Mouse (Mus musculus) cerebellum, adult 18-20 months (tissue): ENCODE results near the gene Dtx1.

Experiments used
- DNase-seq, 2 experiments: peaks; one replicate each; pipeline ENCODE4 v3.0.0; 2021

Dtx1 gene

DNA sequence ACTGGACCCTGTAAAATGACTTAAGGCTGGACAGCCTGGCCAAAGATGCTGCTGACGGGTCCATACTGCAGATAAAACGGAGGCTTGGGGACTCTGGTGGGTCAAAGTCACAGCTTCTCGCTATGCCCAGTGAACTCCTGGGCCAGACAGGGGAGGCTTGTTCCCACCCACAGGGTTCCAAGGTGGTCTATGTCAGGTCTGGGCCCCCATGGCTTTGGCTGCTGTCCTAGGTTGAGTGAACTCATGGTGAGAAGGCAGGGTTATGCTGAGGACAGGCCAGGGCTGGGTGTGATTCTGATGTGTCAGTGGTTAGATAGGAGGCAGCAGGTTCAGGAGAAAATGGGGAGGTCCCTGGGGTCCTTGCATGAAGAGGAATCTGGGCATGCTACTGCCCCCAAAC is 8.1 kb downstream of the Dtx1 start:
- DNase-seq = no peak

DNA sequence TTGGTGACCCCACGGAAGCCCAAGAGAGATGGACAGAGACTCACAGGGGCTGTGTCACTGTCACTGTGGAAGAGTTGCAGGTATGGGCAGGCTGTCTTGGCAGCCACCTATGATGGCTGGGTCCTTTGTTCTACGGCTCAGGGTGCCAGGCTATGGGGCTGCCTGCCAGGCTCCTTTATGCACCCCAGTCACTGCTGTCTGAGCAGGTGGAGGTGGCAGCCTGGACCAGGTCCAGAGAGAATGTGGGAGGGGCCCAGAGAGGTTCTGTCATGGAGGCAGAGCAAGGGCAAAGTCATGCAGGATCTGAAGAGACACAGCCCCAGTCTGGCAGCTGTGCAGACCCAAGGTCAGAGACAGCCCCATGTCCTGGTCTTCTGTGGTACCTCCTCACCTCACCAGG is 8.8 kb downstream of the Dtx1 start:
- peak; percentile 86 to 92 for DNase-seq

DNA sequence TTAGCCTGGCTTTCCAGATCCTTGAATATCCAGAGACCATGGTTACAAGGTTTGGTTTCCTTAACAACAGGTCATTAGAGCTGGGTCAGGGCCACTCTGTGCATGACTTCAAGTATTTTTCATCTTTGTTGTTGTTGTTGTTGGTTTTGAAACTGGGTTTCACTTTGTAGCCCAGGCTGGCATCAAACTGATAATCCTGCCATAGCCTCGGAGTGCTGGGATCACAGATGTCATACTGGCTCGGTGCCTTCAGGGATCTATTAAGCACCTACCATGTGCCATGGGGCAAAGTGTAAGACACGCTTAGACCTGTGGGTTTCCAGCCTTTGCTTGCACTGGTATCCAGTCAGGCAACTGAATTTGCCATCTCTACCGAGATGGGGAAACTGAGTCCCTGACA is 9.3 kb downstream of the Dtx1 start:
- peak; percentile 74 to 79 for DNase-seq

DNA sequence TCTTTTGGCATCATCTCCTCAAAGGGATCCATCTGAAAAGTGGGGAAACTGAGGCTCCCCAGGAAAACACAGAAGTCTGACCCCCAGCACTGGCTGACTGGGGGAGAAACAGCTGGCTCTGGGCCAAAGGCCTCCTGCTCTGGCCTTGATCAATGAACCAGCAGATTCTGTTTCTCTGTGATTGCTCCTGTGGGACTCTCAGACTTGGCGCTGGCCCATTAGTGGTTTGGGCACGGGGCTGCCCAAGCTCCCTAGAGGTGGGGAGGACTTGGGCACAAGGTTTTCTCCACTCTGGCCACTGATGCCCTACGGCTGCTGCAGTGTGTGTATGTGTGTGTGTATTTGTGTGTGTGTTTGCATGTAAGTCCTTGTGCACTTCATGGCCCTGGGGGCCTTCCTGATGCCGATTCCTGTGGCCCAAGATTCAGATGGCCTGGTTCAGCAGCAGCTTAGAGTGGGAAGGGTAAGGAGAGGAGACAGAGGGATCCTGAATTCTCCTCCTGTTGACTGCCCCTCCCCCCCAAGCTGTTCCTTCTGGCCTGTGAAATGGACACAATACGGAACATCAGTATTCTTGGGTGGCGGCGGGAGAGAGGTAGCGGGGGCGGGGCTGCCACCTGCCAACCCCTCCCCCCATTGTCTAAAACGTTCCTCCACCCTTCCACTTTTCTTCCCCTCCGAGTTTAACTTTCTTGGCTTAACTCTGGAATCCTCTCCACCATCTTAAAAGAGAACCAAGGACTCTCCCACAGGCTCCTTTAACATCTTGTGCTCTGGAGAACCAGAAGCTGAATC is 10.5 kb downstream of the Dtx1 start:
- no peak for DNase-seq

DNA sequence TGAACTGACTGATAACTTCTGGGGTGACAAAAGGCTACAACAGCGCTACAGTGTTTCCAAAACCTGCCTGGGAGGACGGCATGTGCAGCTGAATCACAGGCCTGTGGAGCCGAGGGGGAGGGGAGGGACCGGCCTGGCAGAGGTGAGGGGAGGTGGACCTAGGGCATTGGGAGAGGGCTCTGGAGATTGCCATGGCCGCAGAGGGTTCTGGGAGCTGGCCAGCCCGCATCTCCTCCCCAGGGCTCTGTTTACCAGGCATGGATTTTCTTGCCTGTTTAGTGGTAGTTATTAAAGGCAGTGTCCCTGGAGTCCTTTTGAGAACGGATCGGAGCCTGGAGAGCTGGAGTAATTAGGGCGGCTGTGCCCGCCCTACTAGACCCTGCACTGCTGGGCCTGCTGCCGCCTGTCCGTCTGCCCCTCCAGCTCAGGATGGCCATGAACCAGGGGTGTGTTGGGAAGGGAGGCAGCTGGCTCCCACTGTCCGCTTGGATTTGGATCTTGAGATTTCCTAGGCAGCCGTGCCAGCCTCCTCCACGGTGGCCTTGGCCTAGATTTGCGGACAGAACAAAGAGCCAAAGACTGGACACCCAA is 12.8 kb downstream of the Dtx1 start:
- DNase-seq = peak; percentile 62 to 67

DNA sequence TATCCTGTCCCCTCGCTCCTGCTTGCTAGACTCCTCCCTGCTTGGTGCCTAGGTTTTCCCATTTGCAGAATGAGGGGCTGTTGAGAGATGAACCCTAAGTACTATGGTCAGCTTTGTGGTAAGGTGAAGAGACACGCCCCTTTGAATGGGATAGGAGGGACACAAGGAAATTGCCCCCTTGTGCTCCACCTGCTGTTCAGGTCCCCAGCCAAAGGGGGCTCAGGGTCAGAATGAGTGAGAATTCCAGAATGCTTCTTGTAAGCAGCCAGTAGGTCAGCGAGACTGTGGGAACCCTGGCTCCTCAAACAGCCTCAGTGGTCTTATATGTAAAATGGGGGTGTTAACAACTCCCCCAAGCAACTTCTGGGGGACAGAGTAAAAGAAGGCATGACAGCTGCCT is 13.5 kb downstream of the Dtx1 start:
- no peak for DNase-seq

DNA sequence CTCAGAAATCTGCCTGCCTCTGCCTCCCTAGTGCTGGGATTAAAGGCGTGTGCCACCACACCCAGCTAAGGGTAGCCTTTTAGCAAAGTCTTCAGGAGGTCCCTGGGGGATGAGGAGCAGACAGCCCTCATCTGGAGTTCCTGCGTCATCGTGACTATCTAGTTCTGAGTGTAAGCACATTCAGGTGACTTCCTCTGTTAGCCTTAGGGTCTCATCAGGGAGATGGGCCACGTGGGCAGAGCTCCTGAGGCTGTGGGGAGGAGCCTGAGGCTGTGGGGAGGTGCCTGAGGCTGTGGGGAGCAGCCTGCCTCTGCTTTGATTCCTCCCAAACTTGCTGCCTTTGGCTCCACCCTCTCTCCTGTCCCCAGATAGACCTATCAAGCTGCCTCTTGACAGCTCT is 14.9 kb downstream of the Dtx1 start:
- no peak for DNase-seq

DNA sequence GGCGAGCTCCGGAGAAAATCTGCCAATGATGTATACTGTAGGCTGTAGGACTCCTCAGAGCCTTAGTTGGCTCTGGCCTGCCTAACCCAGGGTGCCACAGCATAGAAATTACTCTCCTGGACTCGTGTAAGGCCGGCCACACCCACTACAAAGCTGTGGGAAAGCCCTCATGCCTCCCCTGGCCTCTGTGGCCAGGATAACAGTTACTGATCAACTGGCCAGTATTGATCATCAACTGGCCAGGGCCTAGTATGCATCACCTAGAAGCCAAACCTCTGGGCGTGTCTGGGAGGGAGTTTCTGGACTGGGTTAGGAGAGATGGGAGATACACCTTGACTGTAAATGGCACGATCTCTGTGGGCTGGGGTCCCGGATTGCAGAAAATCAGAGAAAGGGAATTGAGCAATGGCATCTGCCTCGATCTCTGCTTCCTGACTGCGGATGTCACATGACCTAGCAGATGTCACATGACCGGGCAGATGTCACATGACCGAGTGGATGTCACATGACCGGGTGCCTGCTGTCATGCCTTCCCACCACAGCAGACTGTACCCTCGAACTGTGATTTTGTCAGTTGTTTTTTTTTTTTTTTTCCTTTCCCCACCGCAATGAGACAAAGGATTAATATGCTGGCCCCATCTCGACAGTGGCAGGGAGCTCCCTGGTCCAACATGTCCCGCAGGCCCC is 15.5 kb downstream of the Dtx1 start:
- no peak for DNase-seq

DNA sequence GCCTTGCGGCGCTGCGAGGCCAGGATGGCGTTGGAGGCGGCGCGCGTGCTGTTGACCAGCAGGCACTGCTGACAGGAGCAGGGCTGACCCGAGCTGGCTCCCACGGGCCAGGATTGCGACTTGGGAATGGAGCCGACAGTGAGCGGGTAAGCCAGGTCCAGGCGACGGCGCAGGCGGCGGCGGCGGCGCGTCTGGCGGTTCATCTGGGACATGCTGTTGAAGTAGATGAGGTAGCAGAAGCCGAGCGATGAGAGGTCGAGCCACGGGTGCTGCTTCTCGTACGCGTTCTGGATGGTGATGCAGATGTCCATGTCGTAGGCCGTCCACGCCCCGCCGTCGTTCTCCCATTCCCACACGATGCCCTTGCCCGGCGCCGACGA is 17.0 kb downstream of the Dtx1 start:
- peak; percentile 68 to 71 for DNase-seq

DNA sequence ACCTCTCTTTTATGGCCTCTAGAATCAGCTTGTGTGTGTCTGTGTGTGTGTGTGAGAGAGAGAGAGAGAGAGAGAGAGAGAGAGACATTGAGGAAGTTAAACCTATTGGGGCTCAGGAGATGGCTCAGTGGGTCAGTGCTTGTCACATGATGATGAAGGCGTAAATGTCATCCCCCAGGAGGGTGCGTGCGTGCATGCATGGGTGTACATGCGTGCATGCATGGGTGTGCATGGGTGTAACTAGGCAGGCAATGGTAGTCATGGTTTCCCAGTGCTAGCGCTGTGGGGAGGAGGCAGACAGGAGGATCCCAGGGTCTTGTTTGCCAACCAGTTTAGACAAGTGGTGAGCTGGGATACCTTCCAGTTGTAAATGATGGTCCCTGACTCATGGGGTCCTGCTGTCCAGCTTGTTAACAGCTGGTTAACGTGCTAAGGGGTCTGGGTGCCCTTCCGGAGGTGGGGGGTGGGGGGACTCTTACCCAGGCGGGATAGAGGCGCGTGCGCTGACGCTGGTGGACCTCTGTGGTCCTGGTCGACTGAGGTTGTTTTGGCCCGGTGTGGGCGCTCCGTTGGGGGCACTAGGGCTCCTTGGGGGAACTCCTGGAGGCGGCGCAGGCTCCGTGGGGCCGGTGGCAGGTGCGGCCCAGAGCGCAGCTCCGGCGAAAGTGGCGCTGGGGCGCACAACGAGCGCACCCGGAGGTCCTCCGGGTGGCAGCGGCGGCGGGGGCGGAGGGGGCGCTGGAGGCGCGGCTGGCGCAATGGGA is 17.6 kb downstream of the Dtx1 start:
- no peak for DNase-seq

DNA sequence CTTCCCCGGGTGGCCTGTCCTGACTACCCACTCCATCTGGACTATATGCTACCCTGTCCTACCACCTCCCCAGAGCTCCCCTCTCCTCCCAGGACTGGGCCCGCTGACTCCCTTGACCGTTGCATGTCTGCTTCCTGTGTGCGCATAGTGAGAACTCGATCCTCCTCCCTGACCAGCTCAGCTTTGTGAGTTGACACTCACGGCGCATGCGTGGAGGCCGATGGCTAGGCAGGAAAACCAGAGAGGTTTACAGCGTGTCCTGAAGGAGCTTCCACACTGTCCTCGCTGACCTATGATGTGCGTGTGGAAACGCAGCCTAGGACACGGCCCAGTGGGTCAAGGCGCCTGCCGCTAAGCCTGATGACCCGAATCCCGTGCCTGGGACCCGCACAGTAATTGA is 19.7 kb downstream of the Dtx1 start:
- DNase-seq = no peak

DNA sequence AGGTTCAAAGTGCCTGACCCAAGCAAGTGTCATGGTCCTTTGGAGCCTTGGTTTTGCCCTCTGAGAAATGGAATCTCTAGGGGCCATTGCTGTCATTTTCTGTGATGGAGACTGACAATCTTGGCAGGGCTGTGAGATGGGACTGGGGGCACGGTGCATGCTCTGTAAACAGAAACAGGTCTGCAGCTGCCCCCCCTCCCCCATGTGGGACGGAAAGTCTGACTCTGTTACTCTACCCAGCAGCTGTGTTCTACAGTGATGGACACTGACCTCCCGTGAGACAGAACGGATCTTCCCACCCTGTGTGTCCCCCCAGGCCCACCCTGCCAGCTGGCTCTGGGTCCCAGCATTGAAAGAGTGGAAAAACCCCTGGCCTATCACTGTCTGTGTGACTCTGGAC is 21.3 kb downstream of the Dtx1 start:
- DNase-seq = no peak

DNA sequence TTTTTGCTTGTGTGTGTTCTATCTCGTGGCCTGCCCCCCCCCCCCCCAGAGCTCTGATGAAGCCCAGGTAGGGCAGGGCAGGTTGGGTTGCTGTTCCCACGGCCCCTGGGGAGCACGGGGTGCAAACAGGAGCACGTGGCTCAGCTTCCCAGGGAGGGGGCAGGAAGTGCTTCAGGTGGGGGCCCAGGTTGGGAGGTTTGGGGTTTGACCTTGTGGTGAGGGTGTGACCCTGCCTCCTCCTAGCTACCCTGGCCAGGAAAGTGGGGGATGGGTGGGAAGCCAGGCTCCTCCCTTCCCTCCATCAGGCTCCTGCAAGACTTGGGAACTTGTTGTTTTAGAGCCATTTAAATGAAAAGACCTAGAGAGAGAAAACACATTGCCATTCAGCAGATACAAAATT is 23.3 kb downstream of the Dtx1 start:
- no peak for DNase-seq

DNA sequence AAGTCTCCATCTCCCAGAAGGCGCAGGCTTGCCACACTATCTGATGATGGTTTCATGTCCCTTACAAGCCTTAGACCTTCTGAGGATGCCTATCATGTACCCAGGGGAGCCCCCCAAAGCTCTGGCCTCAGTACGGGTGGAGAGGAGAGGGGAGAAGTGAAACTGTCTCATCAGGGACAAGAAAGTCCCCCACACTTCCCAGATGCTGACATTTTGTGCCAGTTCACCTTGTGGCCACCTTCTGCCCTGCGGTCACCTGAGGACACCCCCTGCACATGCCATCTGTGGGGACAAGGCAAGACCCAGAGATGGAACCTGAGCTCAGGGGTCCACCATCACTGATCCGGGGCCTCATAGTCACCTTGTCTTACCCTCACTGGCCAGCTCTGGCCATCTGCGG is 23.8 kb downstream of the Dtx1 start:
- no peak for DNase-seq

DNA sequence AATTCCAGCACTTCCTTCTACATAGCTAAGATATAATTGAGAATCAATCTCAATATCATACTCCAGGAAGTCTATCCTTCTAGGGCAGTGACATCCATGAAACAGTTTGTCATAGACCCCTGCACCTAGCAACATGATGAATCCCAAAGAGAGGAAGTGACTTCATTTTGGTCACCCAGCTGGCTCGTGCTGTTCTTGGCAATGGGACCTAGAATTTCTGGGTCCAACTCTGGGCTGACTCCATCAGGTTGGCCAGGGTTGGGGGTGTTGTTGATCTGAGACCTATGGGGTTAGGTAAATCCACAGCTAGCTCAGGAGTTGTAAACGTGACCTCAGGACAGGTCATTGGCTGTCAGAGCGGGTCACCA is 24.3 kb downstream of the Dtx1 start:
- no peak for DNase-seq

DNA sequence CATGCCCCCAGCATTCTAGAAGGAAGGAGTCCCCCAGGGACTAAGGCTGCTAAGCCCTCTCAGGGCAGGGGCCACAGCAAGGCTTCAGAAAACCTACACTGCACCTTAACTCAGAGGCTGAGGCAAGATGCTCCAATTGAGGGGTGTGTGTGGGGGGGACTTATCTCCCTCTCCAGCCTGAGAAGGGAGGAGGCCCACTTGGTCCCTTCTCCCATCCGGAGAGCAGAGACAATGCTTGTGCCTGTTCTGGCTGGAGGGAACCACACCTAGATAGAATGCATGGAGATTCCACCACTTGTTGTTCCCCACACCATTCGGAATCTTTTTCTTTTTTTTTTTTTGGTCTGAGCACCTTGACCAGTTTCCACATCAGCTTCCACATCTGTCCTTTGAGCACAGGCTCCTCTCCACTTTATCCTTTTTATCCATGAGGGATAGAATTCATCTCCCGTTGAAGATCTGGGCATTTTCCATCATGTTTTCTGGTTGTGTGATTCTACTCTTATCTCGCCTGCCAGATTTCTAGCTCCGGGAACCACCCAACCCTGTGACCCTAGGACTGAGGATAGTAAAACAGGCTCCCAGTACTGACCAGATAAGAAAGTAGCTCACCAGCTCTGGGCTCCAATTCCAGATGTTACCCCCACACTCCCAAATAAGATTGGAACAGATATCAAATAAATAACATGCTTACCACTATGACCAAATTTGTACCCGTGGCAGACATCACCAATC is 24.8 kb downstream of the Dtx1 start:
- DNase-seq = no peak

DNA sequence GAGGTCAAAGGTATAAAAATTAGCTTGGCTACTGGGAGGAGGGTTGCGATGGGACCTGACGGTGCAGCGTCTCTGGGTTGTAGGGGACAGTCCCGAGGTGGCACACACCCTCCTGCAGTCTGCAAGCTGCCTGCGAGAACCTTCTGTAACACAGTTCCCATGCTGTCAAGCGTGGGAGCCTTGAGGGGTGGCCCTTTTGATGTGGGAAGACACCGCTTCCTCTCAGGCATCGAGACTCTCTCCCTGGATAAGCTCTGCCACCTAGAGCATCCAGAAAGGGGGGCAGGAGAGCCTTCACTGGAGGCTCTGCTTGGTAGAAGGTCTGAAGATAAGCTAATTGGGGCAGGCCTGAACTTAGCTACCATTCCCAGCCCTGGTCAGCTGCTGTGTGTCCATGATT is 26.0 kb downstream of the Dtx1 start:
- DNase-seq = no peak

DNA sequence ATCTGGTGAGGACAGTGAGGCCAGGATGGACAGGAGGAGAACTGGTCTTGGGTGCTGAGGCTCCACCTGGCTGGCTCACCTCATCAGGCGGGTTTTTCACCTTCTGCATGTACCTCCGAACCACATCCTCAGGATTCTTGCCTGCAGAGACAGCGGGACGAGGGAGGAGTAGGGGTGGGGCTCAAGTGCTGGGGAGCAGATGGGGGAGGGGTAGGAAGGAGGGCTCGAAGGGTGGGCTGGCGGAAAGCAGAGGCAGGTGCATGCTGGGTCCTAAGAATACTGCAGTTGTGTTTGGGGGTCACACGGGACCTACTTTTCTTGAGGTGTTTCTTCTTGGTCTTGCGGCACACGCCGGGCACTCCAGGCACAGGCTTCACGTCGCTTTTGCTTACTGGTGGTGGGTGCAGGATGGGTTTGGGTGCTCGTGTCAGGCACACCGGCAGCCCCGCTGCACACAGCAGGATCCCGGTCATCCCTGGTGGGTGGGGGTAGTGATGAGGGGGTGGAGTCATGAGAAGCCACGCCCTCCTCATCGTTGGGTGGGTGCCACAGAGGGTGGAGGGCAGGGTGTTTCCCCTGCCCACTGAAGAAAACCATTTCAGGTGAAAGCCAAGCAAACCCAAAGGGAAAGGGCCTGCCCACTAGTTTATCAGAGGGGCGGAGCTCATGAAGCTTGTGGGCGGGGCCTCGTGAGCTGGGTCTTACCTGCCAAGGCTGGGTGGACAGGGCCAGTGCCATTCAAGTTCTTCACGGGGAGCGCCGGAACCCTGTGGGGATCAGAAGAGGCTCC is 28.6 kb downstream of the Dtx1 start:
- no peak for DNase-seq

DNA sequence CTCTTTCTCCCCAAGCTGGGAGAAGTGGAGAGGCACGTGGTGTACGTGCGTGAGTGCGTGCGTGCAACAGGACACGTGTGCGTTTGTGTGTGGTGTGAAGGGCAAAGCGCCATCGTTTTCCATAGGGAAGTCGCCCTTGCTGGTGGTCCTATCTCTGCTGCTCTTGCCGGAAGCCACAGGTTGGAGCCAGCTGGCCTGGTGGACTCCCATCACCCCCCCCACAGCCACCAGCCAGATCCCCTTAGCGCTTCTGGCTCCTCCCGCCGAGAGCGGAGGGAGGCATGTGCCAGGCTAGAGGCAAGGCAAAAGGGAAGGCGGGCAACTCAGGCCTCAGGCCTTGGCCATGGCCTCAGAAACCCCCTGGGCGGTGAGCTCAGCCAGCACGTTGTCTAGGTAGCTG is 30.8 kb downstream of the Dtx1 start:
- DNase-seq = no peak

DNA sequence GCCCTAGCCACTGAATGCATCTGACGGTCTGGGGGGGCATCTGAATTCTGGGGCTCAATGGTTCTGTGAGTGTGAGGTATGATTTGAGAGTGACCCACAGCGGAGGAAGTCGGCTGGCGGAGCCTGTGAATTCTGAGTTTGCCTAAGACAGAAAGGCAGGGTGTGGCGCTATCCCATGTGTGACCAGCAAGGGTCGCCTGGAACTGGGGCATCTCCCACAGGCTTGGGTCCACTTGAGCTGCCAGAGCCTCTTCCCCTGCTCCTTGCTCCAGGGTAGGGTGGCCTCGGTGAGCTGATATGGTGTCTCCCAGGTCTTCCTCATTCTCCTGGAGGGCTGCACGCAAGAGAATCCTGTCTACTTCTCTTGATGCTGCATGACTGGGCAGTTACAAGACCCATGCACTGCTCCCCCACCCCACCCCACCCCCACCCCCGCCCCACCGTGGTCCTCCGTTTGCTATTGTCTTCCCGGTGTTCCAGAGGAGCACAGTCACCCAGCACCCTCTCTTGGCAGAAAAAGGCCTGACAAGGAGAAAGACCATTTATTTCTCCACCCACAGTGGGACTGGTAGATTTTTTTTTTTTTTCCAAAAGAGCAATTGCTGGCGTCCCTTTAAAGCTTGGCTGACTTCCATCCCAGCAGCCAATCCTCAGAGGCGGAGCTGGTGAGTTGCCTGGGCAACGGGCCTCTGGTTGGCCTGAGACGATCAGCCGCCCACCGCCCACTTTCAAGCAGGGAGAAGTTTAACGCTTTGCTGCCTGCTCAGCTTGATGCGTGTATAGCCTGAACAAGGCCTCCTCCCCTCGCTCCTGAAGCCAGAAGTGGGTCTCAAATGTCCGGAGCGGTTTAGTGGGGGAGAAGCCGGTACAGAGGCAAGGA is 31.8 kb downstream of the Dtx1 start:
- DNase-seq = peak; percentile 65 to 66

DNA sequence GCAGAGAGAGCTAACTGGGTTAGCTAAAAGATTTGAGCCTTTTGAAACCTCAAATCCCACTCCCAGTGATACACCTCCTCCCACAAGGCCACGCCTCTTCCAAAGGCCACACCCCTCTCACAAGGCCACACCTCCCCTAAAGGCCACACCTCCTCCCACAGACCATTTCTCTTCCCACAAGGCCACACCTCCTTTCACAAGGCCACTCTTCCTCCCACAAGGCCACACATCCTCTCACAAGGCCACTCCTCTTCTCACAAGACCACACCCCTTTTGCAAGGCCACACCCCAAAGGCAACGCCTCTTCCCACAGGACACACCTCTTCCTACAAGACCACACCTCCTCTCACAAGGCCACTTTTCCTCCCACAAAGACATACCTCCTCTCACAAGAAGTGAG is 34.2 kb downstream of the Dtx1 start:
- no peak for DNase-seq
